Mouse (Mus musculus): Measurements from ENCODE around the gene Fgfr2.

The Fgfr2 gene

GRCm38 (mm10) chr7:132816528-132816927 is 306.6 kb downstream of the Fgfr2 start:
- DNase-seq (ENCODE audit: low read depth) = no peak

- peak; percentile 35 for DNase-seq (ENCODE audit: low read depth)
Observed at GRCm38 (mm10) chr7:132815081-132815480, 308.1 kb downstream of the Fgfr2 start.

GRCm38 (mm10) chr7:132814089-132814450 is 309.1 kb downstream of the Fgfr2 start:
- peak; percentile 54 for DNase-seq (ENCODE audit: low read depth)

GRCm38 (mm10) chr7:132813416-132814088 is 309.6 kb downstream of the Fgfr2 start, which contains the start of gene Fam53b:
Gene Fam53b (minus strand): TSS chr7:132813886.
- peak; percentile 77 for DNase-seq (ENCODE audit: low read depth)

- DNase-seq (ENCODE audit: low read depth) = peak; percentile 63
Observed at GRCm38 (mm10) chr7:132812619-132813415, 310.3 kb downstream of the Fgfr2 start.

GRCm38 (mm10) chr7:132811716-132812618 is 311.2 kb downstream of the Fgfr2 start:
- DNase-seq (ENCODE audit: low read depth) = peak; percentile 65

- DNase-seq (ENCODE audit: low read depth) = peak; percentile 89
Observed at GRCm38 (mm10) chr7:132810879-132811278, 312.3 kb downstream of the Fgfr2 start.

- no peak for DNase-seq (ENCODE audit: low read depth)
Observed at GRCm38 (mm10) chr7:132810368-132810767, 312.8 kb downstream of the Fgfr2 start.

- DNase-seq (ENCODE audit: low read depth) = no peak
Observed at GRCm38 (mm10) chr7:132809721-132810120, 313.4 kb downstream of the Fgfr2 start.

- DNase-seq (ENCODE audit: low read depth) = peak; percentile 63
Observed at GRCm38 (mm10) chr7:132808841-132809682, 314.1 kb downstream of the Fgfr2 start.

- DNase-seq (ENCODE audit: low read depth) = no peak
Observed at GRCm38 (mm10) chr7:132808051-132808796, 314.9 kb downstream of the Fgfr2 start.

- no peak for DNase-seq (ENCODE audit: low read depth)
Observed at GRCm38 (mm10) chr7:132806926-132807857, 316.0 kb downstream of the Fgfr2 start.

GRCm38 (mm10) chr7:132806286-132806685 is 316.9 kb downstream of the Fgfr2 start:
- DNase-seq (ENCODE audit: low read depth) = no peak

GRCm38 (mm10) chr7:132804951-132805350 is 318.2 kb downstream of the Fgfr2 start:
- DNase-seq (ENCODE audit: low read depth) = no peak

- DNase-seq (ENCODE audit: low read depth) = no peak
Observed at GRCm38 (mm10) chr7:132804461-132804860, 318.7 kb downstream of the Fgfr2 start.

GRCm38 (mm10) chr7:132803962-132804361 is 319.2 kb downstream of the Fgfr2 start:
- peak; percentile 49 for DNase-seq (ENCODE audit: low read depth)

- DNase-seq (ENCODE audit: low read depth) = no peak
Observed at GRCm38 (mm10) chr7:132803336-132803735, 319.8 kb downstream of the Fgfr2 start.

- no peak for DNase-seq (ENCODE audit: low read depth)
Observed at GRCm38 (mm10) chr7:132802691-132803090, 320.5 kb downstream of the Fgfr2 start.

- DNase-seq (ENCODE audit: low read depth) = no peak
Observed at GRCm38 (mm10) chr7:132802066-132802465, 321.1 kb downstream of the Fgfr2 start.

All from 416B (cell line).